Mouse (Mus musculus): ENCODE measurements at regions not wholly inside any gene's neighbourhood (a gene's known extent, or its start where the extent isn't known, plus 50 kb on each side); places are given as distances from the start of the nearest gene placed in this dataset.
A peak's percentile ranks its signal among the peaks of the same experiment; 100 is the strongest.

DNA sequence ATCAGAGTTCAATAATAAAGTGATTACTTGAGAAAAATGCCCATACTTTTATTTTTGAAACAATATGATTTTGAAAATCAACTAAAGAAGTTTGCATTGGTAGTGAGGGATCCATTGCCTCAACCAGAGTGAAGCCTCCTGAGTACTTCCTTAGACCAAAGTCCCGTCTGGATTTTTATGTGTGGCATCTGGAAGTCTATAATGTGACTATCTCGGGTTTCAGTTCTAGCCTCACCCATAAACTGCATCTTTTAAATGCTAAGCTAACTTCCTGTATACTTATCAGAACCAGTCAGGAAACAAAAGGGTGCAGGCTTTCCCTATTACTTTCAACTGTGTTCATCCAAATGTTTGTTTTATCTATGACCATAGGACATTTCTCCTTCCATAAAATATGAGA, 178.8 kb downstream of the Spry2 start:
- no peak for DNase-seq (ENCODE audit: low spot score in 2 of 2)

DNA sequence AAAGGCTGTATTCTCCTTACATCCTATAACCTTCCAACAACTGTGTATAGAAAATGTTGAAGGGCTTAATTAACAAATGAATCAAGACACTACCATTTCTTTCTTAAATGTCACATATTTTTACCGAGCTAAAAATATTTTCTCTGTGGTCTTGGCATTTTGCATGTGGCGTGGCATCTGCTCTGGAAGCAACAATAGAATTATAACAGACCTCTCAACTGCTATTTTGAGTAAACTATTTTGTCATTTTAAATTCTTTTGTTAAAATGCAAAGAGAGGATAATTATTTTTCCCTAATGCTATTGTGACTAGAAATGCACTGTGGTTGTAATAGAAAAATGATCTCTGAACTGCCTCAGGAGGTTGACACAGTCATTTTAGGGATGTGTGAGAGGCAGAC, 187.9 kb downstream of the Spry2 start:
- DNase-seq (ENCODE audit: low spot score in 2 of 2), result no peak

GRCm38 (mm10) chr14:105706756-105707155, 189.9 kb downstream of the Spry2 start:
- DNase-seq (ENCODE audit: low spot score in 2 of 2), result no peak

GRCm38 (mm10) chr14:105698616-105699015, 198.0 kb downstream of the Spry2 start:
- no peak for DNase-seq (ENCODE audit: low spot score in 2 of 2)

DNA sequence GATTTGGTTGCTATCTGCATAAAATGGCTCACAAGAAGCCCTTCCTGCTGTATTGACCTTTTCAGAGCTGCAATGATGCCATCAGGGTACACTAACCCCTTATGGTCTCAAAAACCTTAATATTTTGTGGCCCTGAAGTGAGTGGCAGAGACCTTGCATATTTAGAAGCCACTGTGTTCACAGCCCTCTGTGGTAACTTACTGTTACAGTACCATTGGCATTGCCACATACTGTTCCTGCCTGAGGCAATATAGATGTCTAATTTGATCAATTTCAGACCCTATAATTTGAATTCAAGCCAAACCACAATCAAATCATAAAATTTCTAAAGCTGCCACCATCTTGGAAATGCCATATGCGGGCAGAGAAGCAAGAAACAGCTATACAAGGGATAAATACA, 198.5 kb downstream of the Spry2 start:
- no peak for DNase-seq (ENCODE audit: low spot score in 2 of 2)

DNA sequence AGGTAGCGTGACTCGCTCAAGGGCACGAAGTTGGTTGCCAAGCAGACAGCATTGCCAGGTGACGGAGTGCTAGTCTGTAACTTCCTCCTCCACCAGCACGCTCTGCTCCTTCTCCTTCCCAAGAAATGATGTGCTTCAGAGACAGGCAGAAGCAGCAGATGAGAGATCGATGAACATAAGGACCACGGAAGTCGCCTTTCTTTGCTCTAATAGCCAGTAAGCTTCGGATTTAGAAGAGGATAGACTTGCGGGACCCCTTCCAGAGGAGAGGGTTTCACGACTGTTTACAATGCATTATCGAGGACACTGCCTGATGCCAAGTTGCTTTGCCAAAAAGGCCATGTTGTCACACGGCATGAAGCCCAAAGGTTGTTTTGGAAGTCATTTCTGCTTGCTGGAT, 199.2 kb downstream of the Spry2 start:
- no peak for DNase-seq (ENCODE audit: low spot score in 2 of 2)

GRCm38 (mm10) chr14:105694969-105695368, 201.7 kb downstream of the Spry2 start:
- no peak for DNase-seq (ENCODE audit: low spot score in 2 of 2)

GRCm38 (mm10) chr14:105693713-105694112, 202.9 kb downstream of the Spry2 start:
- DNase-seq (ENCODE audit: low spot score in 2 of 2), result no peak

- DNase-seq (ENCODE audit: low spot score in 2 of 2), result no peak
Measured at GRCm38 (mm10) chr14:105684826-105685465, 211.7 kb downstream of the Spry2 start.

GRCm38 (mm10) chr14:105684329-105684728, 212.3 kb downstream of the Spry2 start:
- DNase-seq (ENCODE audit: low spot score in 2 of 2), result no peak

DNA sequence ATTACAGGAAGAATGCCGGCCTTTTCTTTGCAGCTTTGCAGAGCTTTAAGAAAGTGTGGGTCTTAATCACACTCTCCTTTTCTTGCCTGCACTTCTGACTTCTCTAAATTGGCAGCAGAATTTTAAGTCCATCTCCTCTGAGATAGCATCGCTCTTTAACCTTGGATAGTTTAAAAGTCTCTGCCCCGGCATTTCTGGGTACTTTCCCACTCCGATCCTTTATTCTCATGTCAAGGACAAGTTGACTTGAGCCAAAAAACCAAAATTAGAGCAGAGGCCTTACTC, 220.0 kb downstream of the Spry2 start:
- DNase-seq (ENCODE audit: low spot score in 2 of 2), result no peak

DNA sequence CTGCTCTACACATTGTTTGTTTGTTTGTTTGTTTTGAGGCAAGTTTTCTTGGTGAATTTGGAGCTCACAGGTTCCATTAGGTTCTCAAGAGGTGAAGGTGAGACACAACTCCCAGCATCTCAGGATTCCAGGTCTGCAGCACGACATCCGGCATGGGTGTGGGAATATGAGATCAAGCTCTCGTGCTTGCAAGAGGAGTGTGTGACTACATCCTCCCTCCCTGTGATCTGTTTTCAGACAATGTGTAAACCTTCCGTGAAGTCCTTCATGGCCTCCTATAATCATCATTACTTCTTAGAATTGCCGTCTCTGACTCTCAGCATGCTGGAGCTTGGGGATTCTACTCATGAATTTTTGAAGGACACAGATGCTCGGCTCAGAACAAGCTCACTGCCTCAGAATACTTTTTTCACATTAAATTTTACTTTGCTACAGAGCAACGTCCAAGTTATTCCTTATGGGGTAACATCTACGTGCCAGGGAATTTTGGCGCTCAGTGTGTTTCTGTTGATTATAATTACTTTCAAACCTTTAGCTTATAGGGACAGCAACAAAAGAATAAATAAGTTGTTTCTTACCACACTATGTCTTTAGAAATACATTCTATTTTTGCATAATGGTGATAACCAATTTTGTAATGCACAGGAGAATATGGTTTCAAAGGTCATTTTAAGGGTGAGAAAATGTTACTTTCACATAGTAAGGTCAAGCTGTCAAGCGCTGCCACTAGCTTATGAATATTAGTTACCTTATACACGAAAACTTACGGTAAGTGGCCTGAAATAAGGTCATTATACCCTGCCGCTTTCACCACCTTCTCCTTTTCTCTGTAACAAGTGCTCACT, 220.6 kb downstream of the Spry2 start:
- DNase-seq (ENCODE audit: low spot score in 2 of 2), result no peak

DNA sequence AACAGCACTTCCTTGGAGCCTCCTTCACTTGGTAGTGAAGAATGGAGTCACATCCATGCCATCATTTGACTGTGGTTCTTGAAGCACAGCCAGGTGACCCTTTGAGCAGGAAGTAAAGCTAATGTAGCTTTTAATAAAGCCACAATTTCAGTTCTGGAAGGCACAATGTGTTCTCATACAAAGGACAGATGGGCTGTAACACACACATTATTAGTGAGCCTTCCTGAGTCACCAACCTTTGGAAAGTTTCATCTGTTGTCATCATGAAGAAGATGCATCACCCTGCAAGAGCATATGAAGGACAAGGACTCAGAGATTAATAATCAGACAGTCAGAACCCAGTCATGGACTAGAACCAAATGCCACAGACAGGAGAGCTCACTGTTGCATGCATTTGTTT, 221.6 kb downstream of the Spry2 start:
- no peak for DNase-seq (ENCODE audit: low spot score in 2 of 2)

DNA sequence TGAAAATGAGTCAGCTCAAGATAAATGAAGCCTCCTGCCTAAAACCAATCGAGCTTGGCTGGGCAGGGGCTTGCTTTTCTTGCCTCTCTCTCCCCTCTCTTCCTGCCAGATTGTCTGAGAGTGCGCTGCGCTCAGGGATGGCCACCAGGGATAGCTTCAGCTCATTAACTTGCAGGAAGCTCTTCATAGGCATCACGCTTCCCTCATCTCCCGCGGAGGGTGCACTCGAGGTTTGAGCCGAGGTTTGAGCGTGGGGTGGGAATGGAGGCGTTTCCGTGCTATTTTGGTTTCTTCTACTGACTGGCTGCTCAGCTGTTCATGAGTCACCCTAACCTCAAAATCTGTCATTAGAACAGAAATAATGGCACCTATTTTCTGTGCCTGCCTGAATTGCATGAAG, 227.7 kb downstream of the Spry2 start:
- DNase-seq (ENCODE audit: low spot score in 2 of 2), result peak; percentile 63 to 67

DNA sequence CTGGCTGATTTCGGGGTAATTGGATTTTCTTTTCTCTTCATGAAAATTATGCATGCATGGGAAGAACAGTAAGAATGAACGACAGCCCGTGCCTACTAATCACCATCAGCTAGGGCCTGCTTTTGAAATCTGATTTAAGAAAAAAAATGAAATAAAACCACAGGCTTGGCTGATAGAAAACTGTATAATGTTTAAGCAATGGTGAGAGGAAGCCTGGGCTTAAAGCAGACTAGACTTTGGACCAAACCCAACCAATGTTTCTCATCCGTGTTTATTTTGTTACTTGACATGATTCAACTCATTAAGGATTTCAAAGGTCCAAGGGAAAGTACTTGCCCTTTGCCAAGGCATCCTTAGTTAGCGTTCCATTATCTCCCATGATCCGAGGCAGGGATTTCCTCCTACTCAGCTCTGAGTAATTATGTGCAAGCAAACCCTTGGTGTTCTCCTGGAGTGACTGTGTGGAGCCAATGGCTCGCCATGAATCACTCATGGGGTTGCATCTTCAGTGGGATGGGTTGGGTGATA, 231.9 kb downstream of the Spry2 start:
- no peak for DNase-seq (ENCODE audit: low spot score in 2 of 2)

DNA sequence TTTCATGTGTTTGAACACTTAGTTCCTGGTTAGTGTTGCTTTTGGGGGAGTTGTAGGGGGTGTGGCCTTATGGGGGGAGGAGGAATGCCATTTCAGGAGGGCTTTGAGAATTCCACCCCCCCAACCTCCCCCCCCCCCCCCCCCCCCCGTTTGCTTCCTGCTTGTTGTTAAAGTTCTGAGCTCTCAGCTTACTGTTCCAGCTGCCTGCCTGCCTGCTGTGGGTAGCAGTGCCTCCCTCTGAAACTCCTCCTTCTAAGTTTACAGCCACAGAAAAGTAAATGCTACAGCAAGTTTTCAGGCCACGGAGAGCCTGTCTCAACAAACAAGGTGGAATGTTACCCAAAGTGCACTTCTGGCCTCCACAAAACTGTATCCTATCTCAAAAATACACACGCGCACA, 233.1 kb downstream of the Spry2 start:
- no peak for DNase-seq (ENCODE audit: low spot score in 2 of 2)

GRCm38 (mm10) chr14:105662839-105663238, 233.8 kb downstream of the Spry2 start:
- DNase-seq (ENCODE audit: low spot score in 2 of 2), result no peak

DNA sequence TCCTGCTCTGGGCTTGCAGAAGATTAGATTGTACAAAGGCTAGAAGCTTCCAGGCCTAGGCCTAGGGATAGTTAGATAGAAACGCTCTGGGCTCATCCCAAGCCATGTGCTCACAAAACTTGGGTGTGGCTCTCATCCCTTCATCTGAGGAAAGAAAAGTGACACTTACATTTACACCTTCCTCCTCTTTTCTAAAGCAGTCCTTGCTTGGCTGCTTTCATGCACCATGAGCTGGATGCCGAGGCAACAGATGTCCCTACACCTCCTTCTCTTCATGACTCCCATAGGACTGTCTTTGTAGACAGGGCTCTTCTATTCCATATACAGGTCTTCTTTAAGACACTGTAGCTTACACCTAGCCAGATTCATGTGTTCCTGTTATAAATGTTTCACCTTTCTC, 238.3 kb downstream of the Spry2 start:
- DNase-seq (ENCODE audit: low spot score in 2 of 2), result no peak

DNA sequence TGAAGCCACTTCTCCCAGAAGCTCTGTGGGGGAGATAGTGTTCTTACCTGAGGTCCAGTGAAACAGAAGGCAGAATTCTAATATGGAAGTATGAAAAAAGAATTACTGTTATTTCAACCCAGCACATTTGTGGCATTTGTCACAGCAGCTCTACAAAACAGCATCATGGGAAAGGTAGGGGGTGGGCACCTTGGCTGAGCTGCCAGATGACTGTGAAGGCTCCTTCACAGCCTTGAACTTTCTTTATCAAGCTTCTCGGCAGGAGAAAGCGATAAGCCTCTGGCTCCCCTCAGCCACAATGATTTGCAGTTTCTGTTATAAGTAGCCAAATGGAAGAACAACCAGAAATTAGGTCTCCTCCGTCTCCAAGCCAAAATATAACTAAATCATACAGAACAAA, 249.5 kb downstream of the Spry2 start:
- no peak for DNase-seq (ENCODE audit: low spot score in 2 of 2)

DNA sequence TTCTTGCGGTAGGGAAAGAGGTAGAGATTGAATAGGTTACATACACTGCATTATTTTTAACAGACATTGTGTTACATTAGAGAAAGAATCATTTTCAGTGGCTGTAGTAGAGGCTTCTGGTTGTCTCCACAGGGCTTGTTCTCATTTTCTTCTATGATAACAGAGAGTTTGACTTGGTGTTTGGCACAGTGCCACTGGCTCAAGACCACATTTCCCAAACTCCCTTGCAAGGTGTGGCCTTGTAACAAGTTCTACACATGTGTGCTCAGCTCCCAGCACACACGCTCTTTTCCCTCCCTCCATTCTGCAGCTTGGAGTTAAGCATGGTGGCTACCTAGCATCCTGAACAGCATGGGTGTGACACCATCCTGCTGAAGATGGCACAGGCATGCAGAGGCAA, 252.2 kb downstream of the Spry2 start:
- no peak for DNase-seq (ENCODE audit: low spot score in 2 of 2)

GRCm38 (mm10) chr14:105643285-105643957, 253.2 kb downstream of the Spry2 start:
- no peak for DNase-seq (ENCODE audit: low spot score in 2 of 2)

DNA sequence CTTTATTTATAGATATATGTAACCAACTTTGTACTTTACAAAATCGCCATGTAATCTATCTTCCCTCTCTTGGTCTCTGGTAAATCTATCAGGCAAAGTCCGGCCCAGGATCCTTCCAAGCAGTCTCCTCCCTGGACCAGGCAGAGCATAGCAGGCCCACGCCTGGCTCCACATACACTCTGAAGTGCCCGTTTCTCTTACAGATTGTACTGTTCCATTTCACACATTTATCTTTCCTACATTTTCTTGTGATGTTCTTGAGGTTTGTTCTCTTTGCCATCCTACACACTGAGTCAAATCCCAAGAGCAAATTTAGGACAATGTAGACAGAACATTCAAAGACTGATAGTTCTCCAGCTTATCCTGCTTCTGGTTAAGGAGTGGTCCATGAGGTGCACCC, 264.3 kb downstream of the Spry2 start:
- no peak for DNase-seq (ENCODE audit: low spot score in 2 of 2)

DNA sequence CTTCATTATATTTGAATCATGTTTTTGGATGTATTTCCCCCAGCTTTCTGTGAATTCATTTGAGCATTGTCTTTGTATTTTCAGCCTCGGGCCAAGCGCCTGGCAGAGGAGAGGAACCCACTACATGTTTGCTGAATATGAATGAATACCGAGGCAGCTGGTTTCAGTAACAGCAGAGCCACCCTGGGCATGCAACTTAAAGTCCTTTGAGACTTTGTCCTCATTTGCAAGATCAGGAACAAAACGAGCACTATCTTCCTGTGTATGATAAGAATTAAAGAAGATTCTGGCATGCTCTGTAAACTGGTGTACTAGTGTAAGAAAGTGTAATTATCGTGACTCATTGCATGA, 265.0 kb downstream of the Spry2 start:
- no peak for DNase-seq (ENCODE audit: low spot score in 2 of 2)
